8 mouse cellular contexts compared by ENCODE assay signal in the genomic region with DNA sequence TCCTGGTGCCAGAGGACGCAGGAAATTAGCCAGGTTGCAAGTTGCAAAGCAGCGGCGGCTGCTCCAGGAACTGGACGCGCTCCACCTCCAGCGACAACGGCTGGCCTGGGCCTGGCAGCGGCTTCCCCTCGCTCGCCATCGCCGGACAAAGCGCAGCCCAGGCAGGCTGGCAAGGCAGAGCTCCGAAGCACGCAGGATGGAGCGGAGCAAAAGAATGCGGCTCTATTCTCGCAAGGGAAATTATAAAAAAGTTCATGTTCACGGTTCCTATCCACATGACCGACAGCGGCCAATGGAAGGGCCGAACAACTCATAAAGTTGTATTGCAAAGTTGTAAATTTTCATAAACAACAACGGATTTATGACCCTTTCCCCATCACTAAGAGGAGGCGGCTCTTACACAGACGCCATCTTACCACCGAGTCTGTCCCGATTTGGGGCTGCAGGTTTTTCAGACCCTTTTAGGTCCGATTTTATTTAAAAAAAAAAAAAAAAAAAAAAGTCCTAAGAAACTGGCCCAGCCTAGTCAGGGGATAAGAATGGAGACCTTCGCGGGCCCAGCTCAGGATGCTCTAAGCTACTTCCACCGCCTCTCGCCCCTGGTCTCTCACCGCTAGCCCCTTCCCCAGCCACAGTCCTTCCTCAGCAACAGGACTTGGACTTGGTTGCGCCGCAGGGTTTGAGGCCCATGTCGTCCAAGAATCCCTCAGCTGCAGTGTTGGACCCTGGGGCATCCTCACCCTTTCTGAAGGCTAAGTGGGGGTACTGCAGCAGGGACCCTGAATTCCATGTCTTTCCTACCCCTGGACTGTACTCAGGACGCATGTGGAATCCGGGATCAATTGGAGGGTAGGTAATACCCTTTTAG. TPM values are rescaled to one million over a fixed set of nuclear protein-coding genes. Genes with fewer than 3 reads are reported as not detected.
DNase-seq lines count a peak whose midpoint lies in the region; ATAC-seq and TF ChIP-seq lines count a peak whose summit lies in the region.

A gene (minus strand): TSS at position 218 of the 868 bp plus-strand sequence.
A gene (minus strand): TSS at position 221 of the 868 bp plus-strand sequence.

- WGBS in heart, embryonic 13.5 days, result 2% methylated on average over 38 of the region's 38 CpGs
- WGBS in limb, embryonic 10.5 days, result 2% methylated on average over 38 of the region's 38 CpGs

- peak within 1 kb of the TSS; percentile 53 for H3K4me2 ChIP-seq in heart, embryonic 13.5 days

- H3K4me1 ChIP-seq in heart, embryonic 13.5 days, result peaks cover 32% of the 10 kb centered on the region
- H3K4me1 ChIP-seq in limb, embryonic 10.5 days, result peaks cover 85% of the 10 kb centered on the region

- ATAC-seq in Patski, result peak; percentile 35
- no peak for ATAC-seq in heart, embryonic 13.5 days (ENCODE audit: extremely low read depth, insufficient number of reproducible peaks, low FRiP score, low TSS enrichment)

- no peak within 1 kb of the TSS for H3K9ac ChIP-seq in heart, embryonic 13.5 days

- no peaks in the 10 kb centered on the region for H3K9me3 ChIP-seq in heart, embryonic 13.5 days
- H3K9me3 ChIP-seq in limb, embryonic 10.5 days (replicated peaks), result no peaks in the 10 kb centered on the region

- H3K36me3 ChIP-seq in heart, embryonic 13.5 days, result no peaks in the 10 kb centered on the region
- 0 out of 2 replicates have a peak, but pooled peaks cover 4% of the 10 kb centered on the region for H3K36me3 ChIP-seq in limb, embryonic 10.5 days

- POLR2A ChIA-PET in Patski (lab: Charles Lee), result interaction anchor here (0.7 to 37.4 kb wide), 5 partner anchors 9 to 744 kb away, joined by 3 to 778 read pairs (median 153); a partner anchor contains a TSS

- H3K27ac ChIP-seq in heart, embryonic 13.5 days (replicated peaks), result no peak within 1 kb of the TSS
- peak within 1 kb of the TSS; percentile 99 for H3K27ac ChIP-seq in limb, embryonic 10.5 days

- DNase-seq in 3T3-L1 (ENCODE audit: low read depth, low spot score), result peak; percentile 94
- no peak for DNase-seq in Patski (ENCODE audit: low read depth, low spot score)
- peak; percentile 85 for DNase-seq in limb, embryonic 10.5 days (ENCODE audit: low spot score)
- DNase-seq in naive thymus-derived CD4-positive, alpha-beta T cell, adult 2 months (ENCODE audit: low read depth), result peak; percentile 15
- no peak for DNase-seq in right cerebral cortex, adult 2 months (ENCODE audit: low spot score in 2 of 2)
- DNase-seq in right cerebral cortex, postnatal 25 days, result no peak
- DNase-seq in cerebellum, postnatal 4 days (ENCODE audit: low spot score in 2 of 2), result no peak

- H3K27me3 ChIP-seq in Patski, result no peaks in the 10 kb centered on the region
- H3K27me3 ChIP-seq in heart, embryonic 13.5 days (replicated peaks), result peaks cover 100% of the 10 kb centered on the region
- H3K27me3 ChIP-seq in limb, embryonic 10.5 days (ENCODE audit: low read depth, poor library complexity, severe bottlenecking), result peaks cover 47% of the 10 kb centered on the region

- in situ Hi-C loops in Patski (cut with MboI; ENCODE audit: low pct_unique_long_range_greater_than_20kb), result loop anchor here (25.0 kb wide), 1 partner anchor 501 kb away; no protein-coding TSS in a partner anchor

- peak within 1 kb of the TSS; percentile 41 for H3K4me3 ChIP-seq in heart, embryonic 13.5 days
- H3K4me3 ChIP-seq in limb, embryonic 10.5 days, result peak within 1 kb of the TSS; percentile 90

- TF ChIP-seq CTCF in Patski (IDR thresholded peaks at IDR 0.05), result no peak

- CTCF ChIA-PET in Patski (lab: Charles Lee), result interaction anchor here (0.8 to 2.9 kb wide), 8 partner anchors 10 to 211 kb away, joined by 3 to 21 read pairs (median 4); a partner anchor contains a TSS

RNA-seq across cellular contexts. Expression of the first gene that starts in this region (rescaled TPM):
- 12.3 TPM for polyA plus RNA-seq in Patski (2021)
- 0.99 and 1.2 TPM in 2 replicates for polyA plus RNA-seq in heart, embryonic 13.5 days (2015; fragmentation: Nextera tagmentation; extraction: Ambion mirVana)
- polyA plus RNA-seq in limb, embryonic 10.5 days (2016; fragmentation: Nextera tagmentation; extraction: Ambion mirVana), result 7.0 and 7.9 TPM in 2 replicates

RNA-seq across cellular contexts. Expression of the second gene that starts in this region (rescaled TPM):
- 8.7 TPM for polyA plus RNA-seq in Patski (2021)
- not detected in 2 replicates for polyA plus RNA-seq in heart, embryonic 13.5 days (2015; fragmentation: Nextera tagmentation; extraction: Ambion mirVana)
- 0.79 and 1.2 TPM in 2 replicates for polyA plus RNA-seq in limb, embryonic 10.5 days (2016; fragmentation: Nextera tagmentation; extraction: Ambion mirVana)

Comparison
In these comparisons a context has a peak if more than half of its experiments do, and no peak if none do; other contexts are left out.
1. DNase-seq: peak in 3T3-L1 (single experiment), limb, embryonic 10.5 days (single experiment) and naive thymus-derived CD4-positive, alpha-beta T cell, adult 2 months (single experiment); none in Patski (single experiment), right cerebral cortex, adult 2 months (0 of 2), right cerebral cortex, postnatal 25 days (single experiment) and cerebellum, postnatal 4 days (0 of 2).